Mouse (Mus musculus) testis, adult 10 weeks (tissue): ENCODE results near the gene Cd200r2. TPM values are rescaled to one million over a fixed set of nuclear protein-coding genes. Genes with fewer than 3 reads are reported as not detected.

Source experiments
- polyA plus RNA-seq: library from polyadenylated mRNA; stranded (reverse); fragments of 350-450 nt; fragmentation: Illumina TruSeq; extraction: RNeasy Lipid Tissue Mini Kit (QIAGEN cat#74804); gene quantifications from one replicate; pipeline ENCODE4 v1.2.3, GENCODE M21; 2014; ENCODE audit warnings: low read depth, low replicate concordance

Cd200r2 gene
- not detected for polyA plus RNA-seq

DNA sequence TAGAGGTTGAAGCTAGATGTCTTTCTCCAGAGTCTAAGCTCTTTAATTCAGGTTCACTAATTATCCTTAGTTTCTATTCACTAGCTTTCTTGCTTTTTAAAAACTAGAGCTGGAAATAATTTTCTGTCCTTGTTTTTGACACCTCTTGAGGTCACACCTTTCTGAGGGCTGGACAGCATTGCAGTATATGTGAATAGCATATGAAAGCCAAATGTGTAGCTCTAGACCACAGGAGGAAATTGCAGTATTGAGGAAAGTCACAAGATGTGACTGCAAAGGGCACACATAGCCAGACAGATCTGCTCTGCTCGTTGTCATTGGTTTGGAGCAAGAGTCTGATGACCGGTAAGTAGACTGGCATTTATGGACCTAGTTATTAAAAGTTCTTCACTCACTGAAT is at the start of gene Cd200r2:
TSS of gene Cd200r2 (plus strand) at position 301 of the 400 bp plus-strand sequence.

DNA sequence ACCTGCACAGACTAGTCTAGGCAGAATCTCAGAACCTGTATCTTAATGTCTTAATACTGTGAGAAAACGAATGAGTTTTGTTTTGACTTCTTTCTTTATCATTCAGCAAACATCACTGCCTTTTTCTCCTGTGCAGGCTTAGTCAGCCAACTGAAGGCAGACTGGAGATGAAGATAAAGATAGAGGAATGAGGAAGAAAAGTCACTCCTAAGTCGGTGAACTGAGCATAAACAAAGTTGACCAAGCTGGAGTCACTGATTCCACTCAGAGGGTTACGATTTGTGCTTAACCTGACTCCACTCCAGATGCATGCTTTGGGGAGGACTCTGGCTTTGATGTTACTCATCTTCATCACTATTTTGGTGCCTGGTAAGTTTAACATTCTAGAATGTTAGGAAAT is 76.6 kb downstream of the Cd200r2 start, which contains the start of gene Cd200r3:
TSS of gene Cd200r3 (plus strand) at position 211 of the 400 bp plus-strand sequence.

Other genes starting within 250 kb of the Cd200r2 start
- gene Nepro, start 142.8 kb upstream of the Cd200r2 start, polyA plus RNA-seq = 14.2 TPM
- gene Gtpbp8, start 120.7 kb upstream of the Cd200r2 start, polyA plus RNA-seq = 31.3 TPM
- 0.35 TPM for gene Cd200r1, start 101.4 kb upstream of the Cd200r2 start, polyA plus RNA-seq
- gene Cd200r4, start 55.4 kb upstream of the Cd200r2 start, polyA plus RNA-seq = not detected
- gene Cd200r3, start 76.6 kb downstream of the Cd200r2 start, polyA plus RNA-seq = 1.6 TPM
- 1.1 TPM for gene Ccdc80, start 226.3 kb downstream of the Cd200r2 start, polyA plus RNA-seq